In the genomic region with DNA sequence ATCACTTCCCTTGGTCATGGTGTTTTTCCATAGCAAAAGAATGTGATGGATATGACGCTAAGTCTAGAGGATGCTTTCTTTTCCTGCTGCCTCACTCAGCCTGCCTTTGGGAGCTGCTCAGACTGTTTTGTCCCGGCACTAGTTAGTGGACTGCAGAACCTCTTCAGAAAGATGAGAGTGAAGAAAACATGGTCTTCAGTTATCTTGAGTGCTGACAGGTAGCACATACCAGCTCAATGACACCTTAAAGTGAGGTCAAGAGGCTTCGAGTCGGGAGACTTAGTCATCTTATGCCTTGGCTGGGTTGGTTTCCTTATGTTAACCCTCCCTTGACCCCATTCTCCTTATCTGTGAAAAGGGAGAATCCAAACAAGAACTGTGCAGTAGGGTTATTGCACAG, we compare ENCODE assay signal across 12 mouse cellular contexts.
DNase-seq lines count a peak whose midpoint lies in the region.
"Had no signal": no experiment of that assay in that cellular context is flagged by ENCODE, and none has a peak within 500 bp of the region (broad histone marks: within the 10 kb centered on the region; RNA-seq: fewer than 3 reads in every experiment).

No protein-coding gene starts in this region.

- intact Hi-C loops in heart, postnatal 25 days (cut with DNase I), result no loop called here
- intact Hi-C loops in heart, postnatal 10 days (cut with DNase I), result no loop called here
- intact Hi-C loops in heart, postnatal 14 days (cut with DNase I), result no loop called here

- DNase-seq in heart, adult 18-20 months, result peak; percentile 15 to 27
- DNase-seq in heart, postnatal 25 days (ENCODE audit: low spot score), result no peak
- DNase-seq in heart, postnatal 10 days, result peak; percentile 12 to 18
- DNase-seq in heart, postnatal 14 days, result no peak
- DNase-seq in testis, postnatal 10 days (ENCODE audit: low spot score), result peak; percentile 14
- DNase-seq in testis, postnatal 14 days (ENCODE audit: low spot score), result no peak
- DNase-seq: adrenal gland, adult 8-10 months; adrenal gland, postnatal 36 days; cerebellum, adult 2 months; cerebellum, postnatal 14 days; gastrocnemius, postnatal 10 days; heart, postnatal 4 days had no signal

Comparison
In these comparisons a context has a peak if more than half of its experiments do, and no peak if none do; other contexts are left out.
1. DNase-seq: peak in heart, adult 18-20 months (2 of 2), heart, postnatal 10 days (2 of 2) and testis, postnatal 10 days (single experiment); none in heart, postnatal 25 days (single experiment), heart, postnatal 14 days (0 of 2) and testis, postnatal 14 days (single experiment).